In genomic region chr11:36072646-36073045, GRCm38 (mm10) we compare ENCODE assay signal across 23 mouse cellular contexts.
DNase-seq lines count a peak whose midpoint lies in the region; ATAC-seq and TF ChIP-seq lines count a peak whose summit lies in the region.
"Had no signal": no experiment of that assay in that cellular context is flagged by ENCODE, and none has a peak within 500 bp of the region (broad histone marks: within the 10 kb centered on the region; RNA-seq: fewer than 3 reads in every experiment).

No protein-coding gene starts in this region.

- ATAC-seq in forebrain, embryonic 14.5 days = no peak
- ATAC-seq in hindbrain, postnatal 0 days = 0 out of 2 replicates have a peak, but pooled peaks have one; percentile 17
- no peak for ATAC-seq in hindbrain, embryonic 14.5 days (ENCODE audit: low FRiP score)
- 0 out of 2 replicates have a peak, but pooled peaks have one; percentile 29 for ATAC-seq in midbrain, embryonic 16.5 days
- ATAC-seq in midbrain, postnatal 0 days (ENCODE audit: low FRiP score) = no peak
- no peak for ATAC-seq in heart, embryonic 12.5 days (ENCODE audit: insufficient number of reproducible peaks, low FRiP score)
- ATAC-seq: CD4-positive, CD25-positive, alpha-beta regulatory T cell, adult 4 months; intestine, embryonic 16.5 days had no signal

- no peaks in the 10 kb centered on the region for H3K9me3 ChIP-seq in forebrain, embryonic 14.5 days (replicated peaks; ENCODE audit: control insufficient read depth, low read length)
- no peaks in the 10 kb centered on the region for H3K9me3 ChIP-seq in forebrain, embryonic 10.5 days
- no peaks in the 10 kb centered on the region for H3K9me3 ChIP-seq in hindbrain, postnatal 0 days (ENCODE audit: low read length)
- H3K9me3 ChIP-seq in hindbrain, embryonic 14.5 days (ENCODE audit: control insufficient read depth, low read length) = no peaks in the 10 kb centered on the region
- H3K9me3 ChIP-seq in midbrain, embryonic 16.5 days (replicated peaks; ENCODE audit: control insufficient read depth, low read length, poor library complexity, severe bottlenecking) = no peaks in the 10 kb centered on the region
- no peaks in the 10 kb centered on the region for H3K9me3 ChIP-seq in midbrain, embryonic 10.5 days (replicated peaks)
- no peaks in the 10 kb centered on the region for H3K9me3 ChIP-seq in midbrain, postnatal 0 days (ENCODE audit: low read length)
- H3K9me3 ChIP-seq in heart, embryonic 12.5 days (replicated peaks) = no peaks in the 10 kb centered on the region
- H3K9me3 ChIP-seq: heart, embryonic 10.5 days; midbrain, embryonic 12.5 days had no signal

- no peak for TF ChIP-seq CTCF in hindbrain, postnatal 0 days (IDR thresholded peaks at IDR 0.05; ENCODE audit: low read depth)
- no peak for TF ChIP-seq CTCF in midbrain, postnatal 0 days (IDR thresholded peaks at IDR 0.05)

- H3K27ac ChIP-seq in forebrain, embryonic 14.5 days (ENCODE audit: low read depth, low read length) = peak overlapping the region; percentile 64; the same call in 1 of the 2 replicates
- no peak overlapping the region for H3K27ac ChIP-seq in forebrain, embryonic 10.5 days
- peak overlapping the region; percentile 41; the same call in 1 of the 2 replicates for H3K27ac ChIP-seq in hindbrain, postnatal 0 days
- H3K27ac ChIP-seq in hindbrain, embryonic 14.5 days = no peak overlapping the region; the same call in 1 of the 2 replicates
- H3K27ac ChIP-seq in midbrain, embryonic 16.5 days (ENCODE audit: low read length) = peak overlapping the region; percentile 9; the same call in 1 of the 2 replicates
- no peak overlapping the region for H3K27ac ChIP-seq in midbrain, embryonic 10.5 days (replicated peaks)
- H3K27ac ChIP-seq in midbrain, postnatal 0 days (ENCODE audit: low read depth, low read length) = 0 out of 2 replicates have a peak overlapping the region, but pooled peaks have one; percentile 32
- H3K27ac ChIP-seq in heart, embryonic 12.5 days (ENCODE audit: poor library complexity, severe bottlenecking) = no peak overlapping the region
- H3K27ac ChIP-seq: heart, embryonic 10.5 days; kidney, postnatal 0 days; liver, embryonic 14.5 days; midbrain, embryonic 12.5 days had no signal

- DNase-seq in forebrain, embryonic 14.5 days (ENCODE audit: low spot score) = no peak
- no peak for DNase-seq in forebrain, embryonic 10.5 days (ENCODE audit: extremely low spot score, low spot score)
- DNase-seq in hindbrain, postnatal 0 days (ENCODE audit: low spot score) = no peak
- no peak for DNase-seq in hindbrain, embryonic 14.5 days (ENCODE audit: low spot score)
- DNase-seq in midbrain, embryonic 10.5 days (ENCODE audit: low spot score) = no peak
- DNase-seq in midbrain, postnatal 0 days (ENCODE audit: low spot score) = no peak
- DNase-seq: adrenal gland, postnatal 14 days; gastrocnemius, postnatal 25 days; heart, adult 11 months; kidney, adult 8-10 months; kidney, postnatal 4 days; liver; lung, adult 2 months; thymus, postnatal 4 days had no signal

- no peak overlapping the region for H3K4me3 ChIP-seq in forebrain, embryonic 14.5 days (ENCODE audit: low read depth, low read length)
- no peak overlapping the region for H3K4me3 ChIP-seq in forebrain, embryonic 10.5 days
- no peak overlapping the region for H3K4me3 ChIP-seq in hindbrain, postnatal 0 days (ENCODE audit: low read length)
- H3K4me3 ChIP-seq in hindbrain, embryonic 14.5 days (replicated peaks; ENCODE audit: low read length) = no peak overlapping the region
- no peak overlapping the region for H3K4me3 ChIP-seq in midbrain, embryonic 16.5 days (ENCODE audit: low read depth, low read length)
- H3K4me3 ChIP-seq in midbrain, embryonic 10.5 days = no peak overlapping the region
- no peak overlapping the region for H3K4me3 ChIP-seq in midbrain, postnatal 0 days (ENCODE audit: low read depth, low read length)
- H3K4me3 ChIP-seq in heart, embryonic 12.5 days = no peak overlapping the region
- H3K4me3 ChIP-seq: heart, embryonic 10.5 days; midbrain, embryonic 12.5 days; myocyte had no signal

- no peaks in the 10 kb centered on the region for H3K36me3 ChIP-seq in forebrain, embryonic 14.5 days (ENCODE audit: control insufficient read depth, insufficient read depth, low read length)
- no peaks in the 10 kb centered on the region for H3K36me3 ChIP-seq in forebrain, embryonic 10.5 days (replicated peaks)
- H3K36me3 ChIP-seq in hindbrain, postnatal 0 days (ENCODE audit: insufficient read depth, low read length) = peaks cover 4% of the 10 kb centered on the region; the same call in 1 of the 2 replicates
- 0 out of 2 replicates have a peak, but pooled peaks cover 7% of the 10 kb centered on the region for H3K36me3 ChIP-seq in hindbrain, embryonic 14.5 days (replicated peaks; ENCODE audit: control insufficient read depth, insufficient read depth)
- H3K36me3 ChIP-seq in midbrain, embryonic 16.5 days (ENCODE audit: control insufficient read depth, insufficient read depth, low read length) = peaks cover 12% of the 10 kb centered on the region; the same call in 1 of the 2 replicates
- H3K36me3 ChIP-seq in midbrain, embryonic 10.5 days = no peaks in the 10 kb centered on the region; the same call in 1 of the 2 replicates
- H3K36me3 ChIP-seq in midbrain, postnatal 0 days (ENCODE audit: insufficient read depth, low read length) = peaks cover 15% of the 10 kb centered on the region; the same call in 1 of the 2 replicates
- no peaks in the 10 kb centered on the region for H3K36me3 ChIP-seq in heart, embryonic 12.5 days
- H3K36me3 ChIP-seq: heart, embryonic 10.5 days had no signal

- no peaks in the 10 kb centered on the region for H3K27me3 ChIP-seq in forebrain, embryonic 14.5 days (replicated peaks; ENCODE audit: control insufficient read depth, insufficient read depth, low read length)
- peaks cover 63% of the 10 kb centered on the region for H3K27me3 ChIP-seq in forebrain, embryonic 10.5 days (ENCODE audit: poor library complexity, severe bottlenecking)
- no peaks in the 10 kb centered on the region for H3K27me3 ChIP-seq in hindbrain, postnatal 0 days (ENCODE audit: insufficient read depth, low read length)
- H3K27me3 ChIP-seq in hindbrain, embryonic 14.5 days (ENCODE audit: control insufficient read depth, insufficient read depth, low read length) = no peaks in the 10 kb centered on the region
- H3K27me3 ChIP-seq in midbrain, embryonic 16.5 days (ENCODE audit: control insufficient read depth, insufficient read depth, low read depth, low read length) = no peaks in the 10 kb centered on the region
- peaks cover 34% of the 10 kb centered on the region; the same call in 1 of the 2 replicates for H3K27me3 ChIP-seq in midbrain, embryonic 10.5 days (ENCODE audit: low read depth, poor library complexity, severe bottlenecking)
- H3K27me3 ChIP-seq in midbrain, postnatal 0 days (ENCODE audit: insufficient read depth, low read length) = no peaks in the 10 kb centered on the region
- H3K27me3 ChIP-seq in heart, embryonic 12.5 days (replicated peaks) = peaks cover 10% of the 10 kb centered on the region; the same call in 1 of the 2 replicates
- H3K27me3 ChIP-seq: midbrain, embryonic 12.5 days had no signal

- H3K4me2 ChIP-seq in forebrain, embryonic 14.5 days (ENCODE audit: low read length) = no peak overlapping the region
- H3K4me2 ChIP-seq in hindbrain, postnatal 0 days (ENCODE audit: low read depth, low read length) = no peak overlapping the region
- no peak overlapping the region for H3K4me2 ChIP-seq in hindbrain, embryonic 14.5 days (replicated peaks)
- no peak overlapping the region for H3K4me2 ChIP-seq in midbrain, embryonic 16.5 days (ENCODE audit: low read length)
- H3K4me2 ChIP-seq in midbrain, postnatal 0 days (ENCODE audit: low read depth, low read length, poor library complexity, severe bottlenecking) = no peak overlapping the region
- H3K4me2 ChIP-seq in heart, embryonic 12.5 days = no peak overlapping the region
- H3K4me2 ChIP-seq: midbrain, embryonic 12.5 days had no signal

- H3K9ac ChIP-seq in forebrain, embryonic 14.5 days (ENCODE audit: low read length) = no peak overlapping the region
- no peak overlapping the region for H3K9ac ChIP-seq in hindbrain, postnatal 0 days (replicated peaks; ENCODE audit: low read length)
- no peak overlapping the region for H3K9ac ChIP-seq in hindbrain, embryonic 14.5 days
- no peak overlapping the region for H3K9ac ChIP-seq in midbrain, embryonic 16.5 days (ENCODE audit: low read depth, low read length)
- no peak overlapping the region for H3K9ac ChIP-seq in midbrain, postnatal 0 days (replicated peaks; ENCODE audit: low read length, poor library complexity, severe bottlenecking)
- no peak overlapping the region for H3K9ac ChIP-seq in heart, embryonic 12.5 days
- H3K9ac ChIP-seq: liver, embryonic 14.5 days; midbrain, embryonic 12.5 days had no signal

- 69% methylated on average over 5 of the region's 5 CpGs for WGBS in forebrain, embryonic 14.5 days
- WGBS in forebrain, embryonic 10.5 days = 83% methylated on average over 5 of the region's 5 CpGs
- 59% methylated on average over 5 of the region's 5 CpGs for WGBS in hindbrain, postnatal 0 days
- WGBS in hindbrain, embryonic 14.5 days = 84% methylated on average over 5 of the region's 5 CpGs
- WGBS in midbrain, embryonic 16.5 days = 85% methylated on average over 5 of the region's 5 CpGs
- WGBS in midbrain, embryonic 10.5 days = 87% methylated on average over 5 of the region's 5 CpGs
- WGBS in midbrain, postnatal 0 days = 82% methylated on average over 5 of the region's 5 CpGs
- WGBS in heart, embryonic 12.5 days = 68% methylated on average over 5 of the region's 5 CpGs

- peaks cover 28% of the 10 kb centered on the region for H3K4me1 ChIP-seq in forebrain, embryonic 14.5 days (ENCODE audit: control insufficient read depth, insufficient read depth, low read length)
- peaks cover 18% of the 10 kb centered on the region for H3K4me1 ChIP-seq in forebrain, embryonic 10.5 days
- H3K4me1 ChIP-seq in hindbrain, postnatal 0 days (ENCODE audit: insufficient read depth, low read length) = peaks cover 21% of the 10 kb centered on the region
- peaks cover 5% of the 10 kb centered on the region; the same call in 1 of the 2 replicates for H3K4me1 ChIP-seq in hindbrain, embryonic 14.5 days (replicated peaks; ENCODE audit: control insufficient read depth, insufficient read depth, low read length)
- peaks cover 16% of the 10 kb centered on the region for H3K4me1 ChIP-seq in midbrain, embryonic 16.5 days (ENCODE audit: control insufficient read depth, insufficient read depth, low read length)
- H3K4me1 ChIP-seq in midbrain, embryonic 10.5 days = peaks cover 6% of the 10 kb centered on the region; the same call in 1 of the 2 replicates
- H3K4me1 ChIP-seq in midbrain, postnatal 0 days (ENCODE audit: insufficient read depth, low read length) = no peaks in the 10 kb centered on the region
- peaks cover 11% of the 10 kb centered on the region; the same call in 1 of the 2 replicates for H3K4me1 ChIP-seq in heart, embryonic 12.5 days (replicated peaks)

Comparison
In these comparisons a context has a peak if more than half of its experiments do, and no peak if none do; other contexts are left out.
1. ATAC-seq: peak in hindbrain, postnatal 0 days (single experiment) and midbrain, embryonic 16.5 days (single experiment); none in forebrain, embryonic 14.5 days (single experiment), hindbrain, embryonic 14.5 days (single experiment), midbrain, postnatal 0 days (single experiment) and heart, embryonic 12.5 days (single experiment).
2. H3K27ac ChIP-seq: peak in forebrain, embryonic 14.5 days (single experiment), hindbrain, postnatal 0 days (single experiment), midbrain, embryonic 16.5 days (single experiment) and midbrain, postnatal 0 days (single experiment); none in forebrain, embryonic 10.5 days (single experiment), hindbrain, embryonic 14.5 days (single experiment), midbrain, embryonic 10.5 days (single experiment) and heart, embryonic 12.5 days (single experiment).